Comparison of ENCODE assay signal across 15 mouse cellular contexts in genomic region chr17:37242198-37242597, GRCm38 (mm10). TPM values are rescaled to one million over a fixed set of nuclear protein-coding genes. Genes with fewer than 3 reads are reported as not detected.
"Had no signal": no experiment of that assay in that cellular context is flagged by ENCODE, and none has a peak within 500 bp of the region (broad histone marks: within the 10 kb centered on the region; RNA-seq: fewer than 3 reads in every experiment).

No protein-coding gene starts in this region.

- H3K4me3 ChIP-seq: left cerebral cortex, adult 2 months; limb, embryonic 10.5 days; midbrain, embryonic 13.5 days had no signal

- ATAC-seq: midbrain, embryonic 13.5 days had no signal

- DNase-seq: kidney, adult 11 months; kidney, adult 9 months; lung, adult 18-20 months; right cerebral cortex, postnatal 25 days; thymus, postnatal 36 days had no signal

- H3K27ac ChIP-seq: kidney, postnatal 0 days; left cerebral cortex, adult 2 months; limb, embryonic 10.5 days; midbrain, embryonic 13.5 days had no signal

- H3K4me1 ChIP-seq: limb, embryonic 10.5 days; midbrain, embryonic 13.5 days had no signal

- H3K36me3 ChIP-seq: limb, embryonic 10.5 days; midbrain, embryonic 13.5 days had no signal

- H3K27me3 ChIP-seq: midbrain, embryonic 13.5 days had no signal

- H3K4me2 ChIP-seq: midbrain, embryonic 13.5 days had no signal

- H3K9me3 ChIP-seq: limb, embryonic 10.5 days; midbrain, embryonic 13.5 days had no signal

- H3K9ac ChIP-seq: midbrain, embryonic 13.5 days had no signal

RNA-seq across cellular contexts. Expression of gene Olfr97, which starts 5.1 kb away (rescaled TPM):
- polyA plus RNA-seq: kidney, postnatal 0 days; limb, embryonic 10.5 days; limb, embryonic 14.5 days; lung, embryonic 16.5 days; midbrain, embryonic 13.5 days; midbrain, postnatal 0 days; neural tube, embryonic 14.5 days; small intestine, adult 2 months; thymus, postnatal 0 days had no signal

RNA-seq across cellular contexts. Expression of gene Olfr98, which starts 21.4 kb away (rescaled TPM):
- polyA plus RNA-seq: kidney, postnatal 0 days; limb, embryonic 10.5 days; limb, embryonic 14.5 days; lung, embryonic 16.5 days; midbrain, embryonic 13.5 days; midbrain, postnatal 0 days; neural tube, embryonic 14.5 days; small intestine, adult 2 months; thymus, postnatal 0 days had no signal

RNA-seq across cellular contexts. Expression of gene Olfr96, which starts 22.3 kb away (rescaled TPM):
- polyA plus RNA-seq: kidney, postnatal 0 days; limb, embryonic 10.5 days; limb, embryonic 14.5 days; lung, embryonic 16.5 days; midbrain, embryonic 13.5 days; midbrain, postnatal 0 days; neural tube, embryonic 14.5 days; small intestine, adult 2 months; thymus, postnatal 0 days had no signal

RNA-seq across cellular contexts. Expression of gene Olfr95, which starts 29.3 kb away (rescaled TPM):
- polyA plus RNA-seq: kidney, postnatal 0 days; limb, embryonic 10.5 days; limb, embryonic 14.5 days; lung, embryonic 16.5 days; midbrain, embryonic 13.5 days; small intestine, adult 2 months; thymus, postnatal 0 days had no signal
